Mouse (Mus musculus): ENCODE measurements around the gene Arid1b.

- TF ChIP-seq TAL1 (IDR thresholded peaks at IDR 0.05; ENCODE audit: low read length) (no peak), GATA1 (IDR thresholded peaks at IDR 0.05; ENCODE audit: low read length) (no peak)
Measured at GRCm38 (mm10) chr17:5204103-5204665, 210.1 kb downstream of the Arid1b start.
